Comparison of ENCODE assay signal across 8 mouse cellular contexts in the genomic region with DNA sequence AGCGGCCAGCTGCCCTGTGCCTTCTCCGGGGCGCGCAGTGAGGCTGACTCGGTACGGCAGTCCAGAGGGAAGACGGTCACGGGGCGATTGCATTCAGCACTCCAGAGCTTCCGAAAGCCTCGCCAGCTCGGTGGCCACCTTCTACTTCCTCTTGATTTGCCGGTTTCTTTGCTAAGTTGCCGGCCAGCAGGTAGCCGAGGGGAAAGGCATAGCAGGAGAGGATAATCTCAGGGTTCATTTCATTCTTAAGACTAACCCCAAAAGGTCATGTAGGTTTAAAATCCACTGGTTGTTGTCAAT. TPM values are rescaled to one million over a fixed set of nuclear protein-coding genes. Genes with fewer than 3 reads are reported as not detected.
A peak's percentile ranks its signal among the peaks of the same experiment; 100 is the strongest.
DNase-seq lines count a peak whose midpoint lies in the region; ATAC-seq and TF ChIP-seq lines count a peak whose summit lies in the region.

No protein-coding gene starts in this region.

- TF ChIP-seq EP300 in liver, embryonic 14.5 days (IDR thresholded peaks at IDR 0.05; ENCODE audit: low read depth), result no peak

- no peak for TF ChIP-seq CTCF in C2C12 (IDR thresholded peaks at IDR 0.05; ENCODE audit: control insufficient read depth, insufficient read depth, insufficient read length)
- no peak for TF ChIP-seq CTCF in liver, embryonic 14.5 days (IDR thresholded peaks at IDR 0.05; ENCODE audit: low read depth)

- WGBS in heart, embryonic 15.5 days, result under 1% methylated on average over 15 of the region's 15 CpGs
- WGBS in liver, embryonic 14.5 days (ENCODE audit: insufficient replicate concordance), result under 1% methylated on average over 15 of the region's 15 CpGs

- H3K9me3 ChIP-seq in erythroblast, embryonic 14.5 days (ENCODE audit: control insufficient read depth, low read length), result peaks cover 6% of the 10 kb centered on the region; the same call in 1 of the 2 replicates
- H3K9me3 ChIP-seq in heart, embryonic 15.5 days (replicated peaks), result no peaks in the 10 kb centered on the region
- H3K9me3 ChIP-seq in liver, embryonic 14.5 days (ENCODE audit: control insufficient read depth, low read length), result no peaks in the 10 kb centered on the region

- H3K4me1 ChIP-seq in erythroblast, embryonic 14.5 days (ENCODE audit: control insufficient read depth), result peaks cover 18% of the 10 kb centered on the region
- no peaks in the 10 kb centered on the region for H3K4me1 ChIP-seq in heart, embryonic 15.5 days (replicated peaks)
- H3K4me1 ChIP-seq in liver, embryonic 14.5 days (replicated peaks; ENCODE audit: control insufficient read depth in 2 of 2, insufficient read depth in 2 of 2, low read length in 1 of 2), result no peaks in the 10 kb centered on the region; a peak in 1 of 4 replicates

- H3K27ac ChIP-seq in heart, embryonic 15.5 days, result peak overlapping the region; percentile 98
- no peak overlapping the region for H3K27ac ChIP-seq in liver, embryonic 14.5 days

- no peak for ATAC-seq in erythroblast, adult 5-6 weeks (replicated peaks; ENCODE audit: low FRiP score, poor library complexity, severe bottlenecking)
- no peak for ATAC-seq in heart, embryonic 15.5 days (replicated peaks; ENCODE audit: insufficient number of reproducible peaks, insufficient read depth, low FRiP score, low read depth)
- ATAC-seq in liver, embryonic 14.5 days (ENCODE audit: insufficient read depth), result no peak

- peak overlapping the region; percentile 91 for H3K9ac ChIP-seq in heart, embryonic 15.5 days
- H3K9ac ChIP-seq in liver, embryonic 14.5 days (replicated peaks), result no peak overlapping the region

- peak overlapping the region; percentile 69 for H3ac ChIP-seq in C2C12 (ENCODE audit: control insufficient read depth, insufficient read length, low read depth)

- H3K4me3 ChIP-seq in erythroblast, embryonic 14.5 days (replicated peaks), result peak overlapping the region; percentile 45
- peak overlapping the region; percentile 21 for H3K4me3 ChIP-seq in C2C12 (ENCODE audit: insufficient read depth, poor library complexity, severe bottlenecking)
- H3K4me3 ChIP-seq in heart, embryonic 15.5 days, result peak overlapping the region; percentile 68
- peak overlapping the region; percentile 43 to 52 for H3K4me3 ChIP-seq in liver, embryonic 14.5 days (ENCODE audit: insufficient read depth in 1 of 2, low read depth in 2 of 2, low read length in 2 of 2)

- peaks cover 66% of the 10 kb centered on the region for H3K27me3 ChIP-seq in erythroblast, embryonic 14.5 days (ENCODE audit: control insufficient read depth)
- no peaks in the 10 kb centered on the region for H3K27me3 ChIP-seq in C2C12 (ENCODE audit: control insufficient read depth, insufficient read depth, insufficient read length)
- H3K27me3 ChIP-seq in heart, embryonic 15.5 days, result no peaks in the 10 kb centered on the region
- H3K27me3 ChIP-seq in liver, embryonic 14.5 days (ENCODE audit: control insufficient read depth, insufficient read depth, low read length), result peaks cover 39% of the 10 kb centered on the region

- no peaks in the 10 kb centered on the region for H3K79me2 ChIP-seq in C2C12 (ENCODE audit: control insufficient read depth, insufficient read depth)

- H3K79me3 ChIP-seq in C2C12 (ENCODE audit: low read depth), result no peaks in the 10 kb centered on the region

- H3K4me2 ChIP-seq in heart, embryonic 15.5 days, result peak overlapping the region; percentile 83
- H3K4me2 ChIP-seq in liver, embryonic 14.5 days (ENCODE audit: low read depth), result peak overlapping the region; percentile 85

- H3K36me3 ChIP-seq in erythroblast, embryonic 14.5 days (ENCODE audit: control insufficient read depth), result no peaks in the 10 kb centered on the region
- H3K36me3 ChIP-seq in C2C12 (ENCODE audit: control insufficient read depth, insufficient read depth), result no peaks in the 10 kb centered on the region
- no peaks in the 10 kb centered on the region for H3K36me3 ChIP-seq in heart, embryonic 15.5 days
- no peaks in the 10 kb centered on the region for H3K36me3 ChIP-seq in liver, embryonic 14.5 days (replicated peaks; ENCODE audit: control insufficient read depth, insufficient read depth, low read depth)

- DNase-seq in liver, embryonic 14.5 days (ENCODE audit: low read depth in 3 of 3, low spot score in 3 of 3), result no peak
- DNase-seq in thymus, postnatal 4 days, result no peak
- no peak for DNase-seq in urinary bladder, adult 2 months (ENCODE audit: low spot score)
- no peak for DNase-seq in thymus, postnatal 14 days

TF ChIP-seq in C2C12, 6 proteins besides CTCF, POLR2A, EP300 and RAD21:
- no peak for TF ChIP-seq MAX (IDR thresholded peaks at IDR 0.05)
- TF ChIP-seq USF1 (IDR thresholded peaks at IDR 0.05; ENCODE audit: low read depth), result no peak
- TF ChIP-seq FOSL1 (IDR thresholded peaks at IDR 0.05; ENCODE audit: insufficient read depth, low read length, poor library complexity, severe bottlenecking), result no peak
- no peak for TF ChIP-seq MYOD1 (IDR thresholded peaks at IDR 0.05; ENCODE audit: control insufficient read depth, insufficient read length, low read depth)
- no peak for TF ChIP-seq MYOG (IDR thresholded peaks at IDR 0.05; ENCODE audit: control insufficient read depth, extremely low read depth, insufficient read length)
- TF ChIP-seq CEBPB (IDR thresholded peaks at IDR 0.05; ENCODE audit: low read depth), result no peak

RNA-seq across cellular contexts. Expression of a gene that starts 2.6 kb away (rescaled TPM):
- 0.02 TPM in 1 of 2 replicates, not detected in the other for polyA plus RNA-seq in erythroblast, embryonic 14.5 days (2012)
- total RNA-seq in erythroblast, adult 5-6 weeks (2015; ENCODE audit: low replicate concordance), result 1.0 and 3.3 TPM in 2 replicates
- 3.1 TPM in 1 of 2 replicates, not detected in the other for total RNA-seq in erythroblast, adult 5-6 weeks (2017; ENCODE audit: low replicate concordance)
- 1.8 TPM for polyA plus RNA-seq in C2C12 (2012; fragmentation: generic; extraction: Trizol)
- 27.6 and 29.2 TPM in 2 replicates for polyA plus RNA-seq in heart, embryonic 15.5 days (2015; fragmentation: Nextera tagmentation; extraction: Ambion mirVana)
- polyA plus RNA-seq in liver, embryonic 14.5 days (2012; rRNA removed), result 0.35 and 0.58 TPM in 2 replicates
- polyA plus RNA-seq in liver, embryonic 14.5 days (2014; fragmentation: Nextera tagmentation; extraction: Ambion mirVana), result 1.0 and 1.1 TPM in 2 replicates
- 4.0 and 5.4 TPM in 2 replicates for polyA plus RNA-seq in urinary bladder, adult 2 months (2012; rRNA removed)
